Mouse (Mus musculus) hindbrain, embryonic 15.5 days (tissue): ENCODE results near the gene Slc2a4. TPM values are rescaled to one million over a fixed set of nuclear protein-coding genes. Genes with fewer than 3 reads are reported as not detected.

Source experiments
- ATAC-seq: fragments of 200-750 bp; cut with Nextera tagmentation; 2 replicates; pipeline ENCODE4 v1.8.0; 2017; ENCODE audit warnings: low read depth, moderate number of reproducible peaks, moderate TSS enrichment; ENCODE audit not compliant: low FRiP score
- H3K27ac ChIP-seq: fragments of 300-500 bp; sonication (generic); replicated peaks from 2 replicates; pipeline ENCODE4 v1.5.1; 2015; ENCODE audit warnings: mild to moderate bottlenecking, inconsistent platforms
- H3K27me3 ChIP-seq: fragments of 300-500 bp; sonication (generic); 2 replicates; pipeline ENCODE4 v1.6.1; 2015; ENCODE audit warnings: control low read depth, inconsistent platforms
- H3K36me3 ChIP-seq: fragments of 300-500 bp; sonication (generic); 2 replicates; pipeline ENCODE4 v1.6.1; 2015; ENCODE audit warnings: control low read depth, inconsistent platforms
- H3K4me1 ChIP-seq: fragments of 300-500 bp; sonication (generic); replicated peaks from 2 replicates; pipeline ENCODE4 v1.6.1; 2015; ENCODE audit warnings: control low read depth, inconsistent platforms
- H3K4me2 ChIP-seq: fragments of 300-500 bp; sonication (generic); 2 replicates; pipeline ENCODE4 v1.6.1; 2015; ENCODE audit warnings: moderate library complexity, mild to moderate bottlenecking, inconsistent platforms
- H3K4me3 ChIP-seq: fragments of 300-500 bp; sonication (generic); 2 replicates; pipeline ENCODE4 v1.5.1; 2015; ENCODE audit warnings: mild to moderate bottlenecking, inconsistent platforms
- H3K9ac ChIP-seq: fragments of 300-500 bp; sonication (generic); 2 replicates; pipeline ENCODE4 v1.6.1; 2015; ENCODE audit warnings: inconsistent platforms
- H3K9me3 ChIP-seq: fragments of 300-500 bp; sonication (generic); 2 replicates; pipeline ENCODE4 v1.6.1; 2016; ENCODE audit warnings: control low read depth, inconsistent platforms
- WGBS: fragments of 180-500 bp; shearing (Covaris S2); methylation state at CpG from one replicate; pipeline ENCODE4 v1.1.7; 2015; 5-methylcytosine and 5-hydroxymethylcytosine counted together
- polyA plus RNA-seq: library from polyadenylated mRNA; unstranded; fragments of >200 nt; fragmentation: Nextera tagmentation; extraction: Ambion mirVana; gene quantifications from 2 replicates; pipeline ENCODE4 v1.2.1, GENCODE M21; 2015

Gene Slc2a4
- polyA plus RNA-seq, 1 experiment from 2014 or later = 4.1 TPM

- no peak overlapping the region for H3K27ac ChIP-seq
- peaks cover 43% of the 10 kb centered on the region for H3K4me1 ChIP-seq
- H3K9me3 ChIP-seq = no peaks in the 10 kb centered on the region
- peak overlapping the region; percentile 97 for H3K4me2 ChIP-seq
- peak overlapping the region; percentile 65 for H3K4me3 ChIP-seq
- H3K9ac ChIP-seq = peak overlapping the region; percentile 71
- WGBS = 43% methylated on average over 9 of the region's 9 CpGs
- H3K36me3 ChIP-seq = peaks cover 72% of the 10 kb centered on the region
- no peak for ATAC-seq
- no peaks in the 10 kb centered on the region for H3K27me3 ChIP-seq
Observed at GRCm38 (mm10) chr11:69914917-69915430, 33.0 kb downstream of the Slc2a4 start.

- Histone ChIP-seq H3K27ac (peak overlapping the region; percentile 85), H3K9me3 (no peaks in the 10 kb centered on the region), H3K27me3 (no peaks in the 10 kb centered on the region), H3K4me2 (peak overlapping the region; percentile 97), H3K36me3 (peaks cover 78% of the 10 kb centered on the region), H3K4me1 (peaks cover 37% of the 10 kb centered on the region), H3K4me3 (peak overlapping the region; percentile 65), H3K9ac (peak overlapping the region; percentile 71)
- WGBS = 5% methylated on average over 13 of the region's 17 CpGs
- ATAC-seq = no peak
Observed at GRCm38 (mm10) chr11:69914372-69914764, 33.6 kb downstream of the Slc2a4 start.

- H3K9me3 ChIP-seq = no peaks in the 10 kb centered on the region
- H3K27me3 ChIP-seq = no peaks in the 10 kb centered on the region
- peaks cover 31% of the 10 kb centered on the region for H3K4me1 ChIP-seq
- 1% methylated on average over 61 of the region's 61 CpGs for WGBS
- H3K9ac ChIP-seq = peak within 1 kb of the TSS; percentile 71
- peaks cover 81% of the 10 kb centered on the region for H3K36me3 ChIP-seq
- H3K4me2 ChIP-seq = peak within 1 kb of the TSS; percentile 97
- peak within 1 kb of the TSS; percentile 85 for H3K27ac ChIP-seq
- ATAC-seq = peak; percentile 92
- H3K4me3 ChIP-seq = peak within 1 kb of the TSS; percentile 65
Observed at GRCm38 (mm10) chr11:69913554-69914371, 34.2 kb downstream of the Slc2a4 start, which contains the start of gene Gps2. Gene Gps2, plus strand, starts transcription at chr11:69913888.

GRCm38 (mm10) chr11:69912716-69913530, 35.1 kb downstream of the Slc2a4 start:
- H3K27ac ChIP-seq = no peak overlapping the region
- H3K9me3 ChIP-seq = no peaks in the 10 kb centered on the region
- 82% methylated on average over 15 of the region's 15 CpGs for WGBS
- peaks cover 28% of the 10 kb centered on the region for H3K4me1 ChIP-seq
- H3K27me3 ChIP-seq = no peaks in the 10 kb centered on the region
- peak overlapping the region; percentile 97 for H3K4me2 ChIP-seq
- H3K9ac ChIP-seq = no peak overlapping the region
- H3K4me3 ChIP-seq = peak overlapping the region; percentile 65
- peaks cover 81% of the 10 kb centered on the region for H3K36me3 ChIP-seq
- ATAC-seq = 0 out of 2 replicates have a peak, but pooled peaks have one; percentile 44

- Histone ChIP-seq H3K4me2 (no peak overlapping the region), H3K27me3 (no peaks in the 10 kb centered on the region), H3K36me3 (peaks cover 81% of the 10 kb centered on the region), H3K4me3 (no peak overlapping the region), H3K9me3 (no peaks in the 10 kb centered on the region), H3K4me1 (peaks cover 28% of the 10 kb centered on the region), H3K27ac (no peak overlapping the region), H3K9ac (no peak overlapping the region)
- 94% methylated on average over 6 of the region's 6 CpGs for WGBS
- ATAC-seq = no peak
Observed at GRCm38 (mm10) chr11:69911701-69912100, 36.3 kb downstream of the Slc2a4 start.

- no peaks in the 10 kb centered on the region for H3K27me3 ChIP-seq
- H3K9ac ChIP-seq = no peak overlapping the region
- no peak overlapping the region for H3K27ac ChIP-seq
- ATAC-seq = no peak
- no peak overlapping the region for H3K4me3 ChIP-seq
- H3K4me1 ChIP-seq = peaks cover 27% of the 10 kb centered on the region
- peaks cover 81% of the 10 kb centered on the region for H3K36me3 ChIP-seq
- no peaks in the 10 kb centered on the region for H3K9me3 ChIP-seq
- no peak overlapping the region for H3K4me2 ChIP-seq
- 94% methylated on average over 17 of the region's 17 CpGs for WGBS
Observed at GRCm38 (mm10) chr11:69910781-69911560, 37.0 kb downstream of the Slc2a4 start.

- Histone ChIP-seq H3K9me3 (no peaks in the 10 kb centered on the region), H3K36me3 (peaks cover 81% of the 10 kb centered on the region), H3K27me3 (no peaks in the 10 kb centered on the region), H3K4me2 (no peak overlapping the region), H3K4me1 (peaks cover 21% of the 10 kb centered on the region), H3K9ac (no peak overlapping the region), H3K27ac (no peak overlapping the region), H3K4me3 (no peak overlapping the region)
- WGBS = 93% methylated on average over 8 of the region's 8 CpGs
- ATAC-seq = no peak
Observed at GRCm38 (mm10) chr11:69910177-69910576, 37.8 kb downstream of the Slc2a4 start.

GRCm38 (mm10) chr11:69909174-69909573, 38.8 kb downstream of the Slc2a4 start:
- no peak overlapping the region for H3K4me2 ChIP-seq
- no peak overlapping the region for H3K27ac ChIP-seq
- no peaks in the 10 kb centered on the region for H3K27me3 ChIP-seq
- no peaks in the 10 kb centered on the region for H3K9me3 ChIP-seq
- no peak for ATAC-seq
- H3K9ac ChIP-seq = no peak overlapping the region
- H3K36me3 ChIP-seq = peaks cover 88% of the 10 kb centered on the region
- 87% methylated on average over 5 of the region's 5 CpGs for WGBS
- peaks cover 13% of the 10 kb centered on the region for H3K4me1 ChIP-seq
- no peak overlapping the region for H3K4me3 ChIP-seq

- Histone ChIP-seq H3K9ac (no peak overlapping the region), H3K27me3 (no peaks in the 10 kb centered on the region), H3K4me2 (no peak overlapping the region), H3K36me3 (peaks cover 93% of the 10 kb centered on the region), H3K9me3 (no peaks in the 10 kb centered on the region), H3K27ac (no peak overlapping the region), H3K4me1 (peaks cover 13% of the 10 kb centered on the region), H3K4me3 (no peak overlapping the region)
- WGBS = 95% methylated on average over 11 of the region's 11 CpGs
- ATAC-seq = no peak
Observed at GRCm38 (mm10) chr11:69908645-69909044, 39.3 kb downstream of the Slc2a4 start.

GRCm38 (mm10) chr11:69904311-69904710, 43.7 kb downstream of the Slc2a4 start:
- Histone ChIP-seq H3K36me3 (peaks cover 58% of the 10 kb centered on the region), H3K4me3 (no peak overlapping the region), H3K4me1 (peaks cover 24% of the 10 kb centered on the region), H3K4me2 (no peak overlapping the region), H3K9ac (no peak overlapping the region), H3K9me3 (no peaks in the 10 kb centered on the region), H3K27me3 (no peaks in the 10 kb centered on the region), H3K27ac (no peak overlapping the region)
- 94% methylated on average over 9 of the region's 9 CpGs for WGBS
- ATAC-seq = no peak

GRCm38 (mm10) chr11:69902972-69903371, 45.0 kb downstream of the Slc2a4 start:
- Histone ChIP-seq H3K4me1 (peaks cover 34% of the 10 kb centered on the region), H3K4me3 (peak overlapping the region; percentile 91), H3K27ac (no peak overlapping the region), H3K9me3 (no peaks in the 10 kb centered on the region), H3K36me3 (peaks cover 45% of the 10 kb centered on the region), H3K4me2 (peak overlapping the region; percentile 88), H3K27me3 (no peaks in the 10 kb centered on the region), H3K9ac (peak overlapping the region; percentile 94; the same call in 1 of the 2 replicates)
- WGBS = 89% methylated on average over 13 of the region's 13 CpGs
- ATAC-seq = no peak
